Mouse (Mus musculus): ENCODE measurements at regions not wholly inside any gene's neighbourhood (a gene's known extent, or its start where the extent isn't known, plus 50 kb on each side); places are given as distances from the start of the nearest gene placed in this dataset.

- TF ChIP-seq CEBPB (IDR thresholded peaks at IDR 0.05; ENCODE audit: low read depth) (no peak), MAX (IDR thresholded peaks at IDR 0.05) (no peak), MYOD1 (IDR thresholded peaks at IDR 0.05; ENCODE audit: control insufficient read depth, insufficient read length, low read depth) (no peak), FOSL1 (IDR thresholded peaks at IDR 0.05; ENCODE audit: insufficient read depth, low read length, poor library complexity, severe bottlenecking) (no peak), MYOG (IDR thresholded peaks at IDR 0.05; ENCODE audit: control insufficient read depth, extremely low read depth, insufficient read length) (no peak)
- Histone ChIP-seq H3K36me3 (ENCODE audit: control insufficient read depth, insufficient read depth) (no peaks in the 10 kb centered on the region), H3K79me3 (ENCODE audit: low read depth) (no peaks in the 10 kb centered on the region)
Measured at GRCm38 (mm10) chr15:69273518-69273917, 2772.8 kb upstream of the Lrrc6 start.

GRCm38 (mm10) chr15:69261940-69262339, 2761.2 kb upstream of the Lrrc6 start:
- Histone ChIP-seq H3K4me3 (ENCODE audit: insufficient read depth, poor library complexity, severe bottlenecking) (no peak overlapping the region), H3K79me3 (ENCODE audit: low read depth) (no peaks in the 10 kb centered on the region), H3K36me3 (ENCODE audit: control insufficient read depth, insufficient read depth) (no peaks in the 10 kb centered on the region), H3K27me3 (ENCODE audit: control insufficient read depth, insufficient read depth, insufficient read length) (no peaks in the 10 kb centered on the region), H3K79me2 (ENCODE audit: control insufficient read depth, insufficient read depth) (no peaks in the 10 kb centered on the region), H3ac (ENCODE audit: control insufficient read depth, insufficient read length, low read depth) (no peak overlapping the region)
- TF ChIP-seq MYOD1 (IDR thresholded peaks at IDR 0.05; ENCODE audit: control insufficient read depth, insufficient read length, low read depth) = no peak

More at GRCm38 (mm10) chr15:69273518-69273917, 2772.8 kb upstream of the Lrrc6 start:
- H3K79me2 ChIP-seq (ENCODE audit: control insufficient read depth, insufficient read depth) = no peaks in the 10 kb centered on the region
- H3K27me3 ChIP-seq (ENCODE audit: control insufficient read depth, insufficient read depth, insufficient read length) = no peaks in the 10 kb centered on the region
- no peak overlapping the region for H3K4me3 ChIP-seq (ENCODE audit: insufficient read depth, poor library complexity, severe bottlenecking)
- no peak overlapping the region for H3ac ChIP-seq (ENCODE audit: control insufficient read depth, insufficient read length, low read depth)

- TF ChIP-seq MYOD1 (IDR thresholded peaks at IDR 0.05; ENCODE audit: control insufficient read depth, insufficient read length, low read depth) (no peak), CTCF (IDR thresholded peaks at IDR 0.05; ENCODE audit: control insufficient read depth, insufficient read depth, insufficient read length) (no peak), USF1 (IDR thresholded peaks at IDR 0.05; ENCODE audit: low read depth) (no peak), MYOG (IDR thresholded peaks at IDR 0.05; ENCODE audit: control insufficient read depth, extremely low read depth, insufficient read length) (no peak), FOSL1 (IDR thresholded peaks at IDR 0.05; ENCODE audit: insufficient read depth, low read length, poor library complexity, severe bottlenecking) (no peak), MAX (IDR thresholded peaks at IDR 0.05) (no peak), CEBPB (IDR thresholded peaks at IDR 0.05; ENCODE audit: low read depth) (no peak)
- no peaks in the 10 kb centered on the region for H3K27me3 ChIP-seq (ENCODE audit: control insufficient read depth, insufficient read depth, insufficient read length)
- H3K79me2 ChIP-seq (ENCODE audit: control insufficient read depth, insufficient read depth) = no peaks in the 10 kb centered on the region
- H3ac ChIP-seq (ENCODE audit: control insufficient read depth, insufficient read length, low read depth) = no peak overlapping the region
- H3K4me3 ChIP-seq (ENCODE audit: insufficient read depth, poor library complexity, severe bottlenecking) = no peak overlapping the region
- no peaks in the 10 kb centered on the region for H3K79me3 ChIP-seq (ENCODE audit: low read depth)
- no peaks in the 10 kb centered on the region for H3K36me3 ChIP-seq (ENCODE audit: control insufficient read depth, insufficient read depth)
Measured at GRCm38 (mm10) chr15:69257161-69257778, 2756.6 kb upstream of the Lrrc6 start.

GRCm38 (mm10) chr15:69253698-69254097, 2753.0 kb upstream of the Lrrc6 start:
- TF ChIP-seq MAX (IDR thresholded peaks at IDR 0.05) = no peak
- TF ChIP-seq USF1 (IDR thresholded peaks at IDR 0.05; ENCODE audit: low read depth) = no peak
- no peak for TF ChIP-seq MYOG (IDR thresholded peaks at IDR 0.05; ENCODE audit: control insufficient read depth, extremely low read depth, insufficient read length)
- no peak for TF ChIP-seq MYOD1 (IDR thresholded peaks at IDR 0.05; ENCODE audit: control insufficient read depth, insufficient read length, low read depth)
- TF ChIP-seq FOSL1 (IDR thresholded peaks at IDR 0.05; ENCODE audit: insufficient read depth, low read length, poor library complexity, severe bottlenecking) = no peak
- no peaks in the 10 kb centered on the region for H3K36me3 ChIP-seq (ENCODE audit: control insufficient read depth, insufficient read depth)
- no peaks in the 10 kb centered on the region for H3K79me3 ChIP-seq (ENCODE audit: low read depth)
- no peaks in the 10 kb centered on the region for H3K27me3 ChIP-seq (ENCODE audit: control insufficient read depth, insufficient read depth, insufficient read length)
- H3K79me2 ChIP-seq (ENCODE audit: control insufficient read depth, insufficient read depth) = no peaks in the 10 kb centered on the region
- H3ac ChIP-seq (ENCODE audit: control insufficient read depth, insufficient read length, low read depth) = no peak overlapping the region
- no peak overlapping the region for H3K4me3 ChIP-seq (ENCODE audit: insufficient read depth, poor library complexity, severe bottlenecking)

- no peaks in the 10 kb centered on the region for H3K79me3 ChIP-seq (ENCODE audit: low read depth)
- no peak overlapping the region for H3K4me3 ChIP-seq (ENCODE audit: insufficient read depth, poor library complexity, severe bottlenecking)
- no peaks in the 10 kb centered on the region for H3K27me3 ChIP-seq (ENCODE audit: control insufficient read depth, insufficient read depth, insufficient read length)
- no peak overlapping the region for H3ac ChIP-seq (ENCODE audit: control insufficient read depth, insufficient read length, low read depth)
- H3K79me2 ChIP-seq (ENCODE audit: control insufficient read depth, insufficient read depth) = no peaks in the 10 kb centered on the region
- TF ChIP-seq CTCF (IDR thresholded peaks at IDR 0.05; ENCODE audit: control insufficient read depth, insufficient read depth, insufficient read length) (no peak), CEBPB (IDR thresholded peaks at IDR 0.05; ENCODE audit: low read depth) (no peak), MYOD1 (IDR thresholded peaks at IDR 0.05; ENCODE audit: control insufficient read depth, insufficient read length, low read depth) (no peak), MAX (IDR thresholded peaks at IDR 0.05) (no peak)
- no peaks in the 10 kb centered on the region for H3K36me3 ChIP-seq (ENCODE audit: control insufficient read depth, insufficient read depth)
Measured at GRCm38 (mm10) chr15:69252095-69252494, 2751.4 kb upstream of the Lrrc6 start.

- H3ac ChIP-seq (ENCODE audit: control insufficient read depth, insufficient read length, low read depth) = no peak overlapping the region
- no peak overlapping the region for H3K4me3 ChIP-seq (ENCODE audit: insufficient read depth, poor library complexity, severe bottlenecking)
- no peaks in the 10 kb centered on the region for H3K36me3 ChIP-seq (ENCODE audit: control insufficient read depth, insufficient read depth)
- TF ChIP-seq MYOD1 (IDR thresholded peaks at IDR 0.05; ENCODE audit: control insufficient read depth, insufficient read length, low read depth) (no peak), MYOG (IDR thresholded peaks at IDR 0.05; ENCODE audit: control insufficient read depth, extremely low read depth, insufficient read length) (no peak), USF1 (IDR thresholded peaks at IDR 0.05; ENCODE audit: low read depth) (no peak), CTCF (IDR thresholded peaks at IDR 0.05; ENCODE audit: control insufficient read depth, insufficient read depth, insufficient read length) (no peak)
- no peaks in the 10 kb centered on the region for H3K79me3 ChIP-seq (ENCODE audit: low read depth)
- no peaks in the 10 kb centered on the region for H3K27me3 ChIP-seq (ENCODE audit: control insufficient read depth, insufficient read depth, insufficient read length)
- no peaks in the 10 kb centered on the region for H3K79me2 ChIP-seq (ENCODE audit: control insufficient read depth, insufficient read depth)
Measured at GRCm38 (mm10) chr15:69246190-69246966, 2745.7 kb upstream of the Lrrc6 start.

Measured in C2C12 (cell line).